Mouse (Mus musculus) midbrain, embryonic 11.5 days (tissue): ENCODE results near the gene Ap3s2. TPM values are rescaled to one million over a fixed set of nuclear protein-coding genes. Genes with fewer than 3 reads are reported as not detected.

Experiments used
- ATAC-seq: fragments of 200-750 bp; cut with Nextera tagmentation; 2 replicates; pipeline ENCODE4 v1.8.0; 2017; ENCODE audit warnings: moderate TSS enrichment, moderate library complexity; ENCODE audit not compliant: low FRiP score
- DNase-seq: peaks from one replicate; pipeline ENCODE4 v3.0.0; 2015; ENCODE audit warnings: low spot score; ENCODE audit errors: missing footprints
- H3K27ac ChIP-seq: fragments of 300-500 bp; sonication (generic); 2 replicates; pipeline ENCODE4 v1.5.1; 2014; ENCODE audit warnings: low read depth, low read length
- H3K27me3 ChIP-seq: fragments of 300-500 bp; sonication (generic); 2 replicates; pipeline ENCODE4 v1.6.1; 2014; ENCODE audit warnings: mild to moderate bottlenecking, low read length, moderate library complexity, mixed read lengths; ENCODE audit not compliant: control insufficient read depth, insufficient read depth
- H3K36me3 ChIP-seq: fragments of 300-500 bp; sonication (generic); 2 replicates; pipeline ENCODE4 v1.6.1; 2014; ENCODE audit warnings: mild to moderate bottlenecking, low read length, moderate library complexity, mixed read lengths; ENCODE audit not compliant: control insufficient read depth, insufficient read depth
- H3K4me1 ChIP-seq: fragments of 300-500 bp; sonication (generic); 2 replicates; pipeline ENCODE4 v1.6.1; 2014; ENCODE audit warnings: low read length; ENCODE audit not compliant: control insufficient read depth, insufficient read depth
- H3K4me2 ChIP-seq: fragments of 300-500 bp; sonication (generic); 2 replicates; pipeline ENCODE4 v1.6.1; 2014; ENCODE audit warnings: mild to moderate bottlenecking, moderate library complexity
- H3K4me3 ChIP-seq: fragments of 300-500 bp; sonication (generic); 2 replicates; pipeline ENCODE4 v1.5.1; 2014; ENCODE audit warnings: low read depth, low read length
- H3K9ac ChIP-seq: fragments of 300-500 bp; sonication (generic); 2 replicates; pipeline ENCODE4 v1.6.1; 2014; ENCODE audit warnings: low read length
- H3K9me3 ChIP-seq: fragments of 300-500 bp; sonication (generic); 2 replicates; pipeline ENCODE4 v1.6.1; 2016; ENCODE audit warnings: low read length; ENCODE audit not compliant: control insufficient read depth
- WGBS: fragments of 180-500 bp; shearing (Covaris S2); extraction: QIAGEN DNeasy Blood & Tissue Kit; methylation state at CpG from one replicate; pipeline ENCODE4 v1.1.7; 2014; 5-methylcytosine and 5-hydroxymethylcytosine counted together
- polyA plus RNA-seq: library from polyadenylated mRNA; unstranded; fragments of >200 nt; fragmentation: Nextera tagmentation; extraction: Ambion mirVana; gene quantifications from 2 replicates; pipeline ENCODE4 v1.2.1, GENCODE M21; 2014

Ap3s2 gene
- polyA plus RNA-seq, 1 experiment from 2014 or later: 60.4 TPM

DNA sequence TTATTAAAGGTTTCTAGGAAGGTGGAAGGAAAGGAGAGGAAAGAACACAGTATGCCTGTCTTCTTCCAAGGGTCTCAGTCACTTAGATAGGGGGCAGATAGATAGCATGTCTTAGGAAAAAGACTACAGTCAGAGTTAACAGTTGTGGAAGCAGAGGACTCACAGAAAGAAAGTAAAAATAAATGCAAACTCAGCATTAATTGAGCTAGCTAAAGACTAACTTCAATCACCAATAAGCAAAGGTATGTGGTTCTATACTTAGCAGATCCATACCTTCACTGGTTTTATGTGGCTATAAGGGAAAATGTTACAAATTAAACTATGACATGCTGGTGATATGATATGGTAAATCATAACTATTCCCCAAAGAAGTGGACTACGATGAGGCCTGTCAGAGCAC lies 25.7 kb downstream of the Ap3s2 start:
- Histone ChIP-seq H3K4me3 (no peak overlapping the region), H3K4me2 (no peak overlapping the region), H3K27me3 (no peaks in the 10 kb centered on the region), H3K4me1 (no peaks in the 10 kb centered on the region), H3K9ac (no peak overlapping the region), H3K36me3 (no peaks in the 10 kb centered on the region), H3K9me3 (no peaks in the 10 kb centered on the region), H3K27ac (no peak overlapping the region)
- no peak for DNase-seq
- no peak for ATAC-seq
- 100% methylated on average over 1 of the region's 1 CpGs for WGBS

DNA sequence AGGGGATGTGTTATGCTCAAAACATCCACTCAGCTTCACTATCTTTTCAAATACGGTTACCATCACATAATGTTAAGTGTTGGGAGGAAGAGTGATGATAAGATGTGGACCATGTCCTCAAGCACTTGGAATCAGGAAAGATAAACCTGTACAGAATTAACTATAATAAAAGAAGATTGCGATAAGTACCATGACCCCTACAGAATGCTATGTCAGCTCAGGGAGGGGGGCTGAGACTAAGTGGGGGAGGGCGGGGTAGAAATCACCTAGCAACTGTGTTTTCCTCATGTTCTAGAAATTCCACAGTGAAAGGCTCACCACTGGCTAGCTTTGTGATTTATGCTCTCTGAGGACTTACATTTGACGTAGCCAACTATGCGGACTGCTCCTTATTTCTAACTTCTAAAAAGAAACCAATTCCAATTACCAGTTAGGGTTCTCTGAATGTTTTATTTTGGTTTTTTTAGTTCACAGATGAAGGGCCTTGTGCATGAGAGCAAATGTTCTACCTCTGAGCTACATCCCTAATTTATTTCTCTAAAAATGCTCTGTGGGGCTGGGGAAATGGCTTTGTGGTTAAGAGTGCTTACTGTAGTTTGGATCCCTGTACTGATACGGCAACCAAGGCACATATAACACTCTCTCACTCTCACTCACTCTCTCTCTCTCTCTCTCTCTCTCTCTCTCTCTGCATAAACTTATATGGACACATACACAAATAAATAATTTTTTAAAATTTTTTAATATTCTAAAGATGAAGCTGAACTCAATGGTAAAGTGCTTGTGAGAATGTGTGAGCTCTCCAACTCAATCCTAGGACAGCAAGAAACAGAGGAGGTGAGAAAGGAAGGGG lies 27.6 kb downstream of the Ap3s2 start:
- Histone ChIP-seq H3K4me2 (no peak overlapping the region), H3K36me3 (no peaks in the 10 kb centered on the region), H3K4me1 (no peaks in the 10 kb centered on the region), H3K4me3 (no peak overlapping the region), H3K9ac (no peak overlapping the region), H3K9me3 (no peaks in the 10 kb centered on the region), H3K27ac (no peak overlapping the region), H3K27me3 (no peaks in the 10 kb centered on the region)
- 92% methylated on average over 6 of the region's 6 CpGs for WGBS
- DNase-seq (no peak), ATAC-seq (no peak)

- H3K4me1 ChIP-seq: no peaks in the 10 kb centered on the region
- H3K27me3 ChIP-seq: no peaks in the 10 kb centered on the region
- no peak overlapping the region for H3K27ac ChIP-seq
- no peaks in the 10 kb centered on the region for H3K9me3 ChIP-seq
- no peak overlapping the region for H3K9ac ChIP-seq
- H3K4me3 ChIP-seq: no peak overlapping the region
- ATAC-seq: no peak
- DNase-seq: no peak
- H3K36me3 ChIP-seq: peaks cover under 1% of the 10 kb centered on the region; the same call in 1 of the 2 replicates
- H3K4me2 ChIP-seq: no peak overlapping the region
- WGBS: 87% methylated on average over 15 of the region's 15 CpGs
These were observed 29.8 kb downstream of the Ap3s2 start for GRCm38 (mm10) chr7:79890436-79891221.

DNA sequence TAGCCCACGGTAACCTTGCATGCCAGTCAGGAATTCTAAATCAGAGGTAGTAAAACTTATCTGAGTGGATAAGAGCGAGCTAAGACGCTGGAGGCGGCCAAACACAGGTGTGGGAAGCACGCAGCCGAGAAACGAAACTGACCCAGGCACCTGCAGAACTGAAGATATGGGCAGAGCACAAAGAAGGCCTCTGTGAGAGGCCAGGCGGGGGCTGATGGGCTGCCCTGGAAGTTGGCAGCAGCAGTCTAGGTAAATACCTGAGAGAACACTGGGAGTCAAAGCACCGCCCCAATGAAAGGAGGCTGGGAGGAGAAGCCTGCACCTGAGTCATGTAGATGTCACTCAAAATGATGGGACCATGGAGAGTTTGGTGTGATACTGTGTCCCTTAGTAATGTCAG lies 31.8 kb downstream of the Ap3s2 start:
- H3K27ac ChIP-seq: no peak overlapping the region
- DNase-seq (no peak), ATAC-seq (no peak)
- no peak overlapping the region for H3K9ac ChIP-seq
- no peaks in the 10 kb centered on the region for H3K9me3 ChIP-seq
- no peak overlapping the region for H3K4me3 ChIP-seq
- H3K4me1 ChIP-seq: no peaks in the 10 kb centered on the region
- peaks cover 2% of the 10 kb centered on the region; the same call in 1 of the 2 replicates for H3K36me3 ChIP-seq
- 92% methylated on average over 9 of the region's 9 CpGs for WGBS
- H3K4me2 ChIP-seq: no peak overlapping the region
- no peaks in the 10 kb centered on the region for H3K27me3 ChIP-seq

DNA sequence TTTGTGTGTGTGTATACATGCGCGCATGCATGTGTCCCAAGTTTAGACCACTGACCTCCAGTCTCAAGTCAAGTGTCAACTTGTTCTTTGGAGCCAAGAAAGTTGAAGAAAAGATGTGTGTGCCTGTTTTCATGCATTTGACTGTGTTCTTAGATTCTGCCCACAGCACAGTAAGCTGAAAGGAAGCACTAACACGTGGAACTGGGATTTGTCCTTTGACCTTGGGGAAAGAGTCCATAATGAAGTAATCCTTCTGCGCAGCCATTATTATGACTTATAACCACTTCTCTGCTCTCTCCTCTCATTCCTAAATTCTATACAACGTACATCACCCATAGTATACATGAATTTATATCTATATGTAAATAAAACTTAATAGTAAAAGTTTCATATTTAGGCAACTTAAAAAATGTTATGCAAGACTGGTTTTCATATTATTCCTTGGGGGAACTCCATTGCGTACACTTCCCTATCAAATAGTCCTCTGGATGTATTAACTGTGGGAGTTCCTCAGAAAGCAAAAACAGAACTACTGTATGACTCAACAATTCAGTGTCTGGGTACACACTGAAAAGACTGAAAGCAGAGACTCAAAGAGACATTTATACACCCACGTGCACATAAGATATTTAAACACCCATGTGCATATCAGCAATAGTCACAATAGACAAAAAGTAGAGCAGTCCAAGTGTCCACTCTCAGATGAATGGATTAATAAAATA lies 36.7 kb downstream of the Ap3s2 start:
- Histone ChIP-seq H3K4me1 (no peaks in the 10 kb centered on the region), H3K36me3 (peaks cover 13% of the 10 kb centered on the region), H3K9me3 (no peaks in the 10 kb centered on the region), H3K4me3 (no peak overlapping the region), H3K27me3 (no peaks in the 10 kb centered on the region), H3K4me2 (no peak overlapping the region), H3K9ac (no peak overlapping the region), H3K27ac (no peak overlapping the region)
- DNase-seq: no peak
- no peak for ATAC-seq
- WGBS: 91% methylated on average over 7 of the region's 7 CpGs

DNA sequence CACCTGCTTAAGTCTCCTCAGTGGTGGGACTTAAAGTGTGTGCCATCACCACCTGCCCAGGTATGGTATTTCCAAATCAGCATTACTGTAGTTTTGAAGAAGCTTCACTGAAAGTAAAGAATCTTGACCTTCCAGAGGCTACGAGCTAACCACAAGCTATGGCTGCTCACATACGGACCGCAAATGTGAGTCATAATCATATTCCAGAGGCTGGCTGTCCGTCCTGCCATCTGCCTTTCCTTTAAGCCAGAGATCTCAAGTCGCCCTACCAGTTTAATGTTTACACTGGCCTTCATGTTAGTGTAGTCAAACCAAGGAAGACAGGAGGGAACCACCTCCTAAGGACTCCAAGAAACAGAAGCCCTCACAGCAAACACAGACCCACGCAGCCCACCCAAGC lies 38.5 kb downstream of the Ap3s2 start:
- Histone ChIP-seq H3K9me3 (no peaks in the 10 kb centered on the region), H3K4me3 (no peak overlapping the region), H3K9ac (no peak overlapping the region), H3K4me2 (no peak overlapping the region), H3K36me3 (peaks cover 13% of the 10 kb centered on the region), H3K4me1 (no peaks in the 10 kb centered on the region), H3K27me3 (no peaks in the 10 kb centered on the region), H3K27ac (no peak overlapping the region)
- WGBS: 92% methylated on average over 6 of the region's 6 CpGs
- DNase-seq: no peak
- no peak for ATAC-seq

DNA sequence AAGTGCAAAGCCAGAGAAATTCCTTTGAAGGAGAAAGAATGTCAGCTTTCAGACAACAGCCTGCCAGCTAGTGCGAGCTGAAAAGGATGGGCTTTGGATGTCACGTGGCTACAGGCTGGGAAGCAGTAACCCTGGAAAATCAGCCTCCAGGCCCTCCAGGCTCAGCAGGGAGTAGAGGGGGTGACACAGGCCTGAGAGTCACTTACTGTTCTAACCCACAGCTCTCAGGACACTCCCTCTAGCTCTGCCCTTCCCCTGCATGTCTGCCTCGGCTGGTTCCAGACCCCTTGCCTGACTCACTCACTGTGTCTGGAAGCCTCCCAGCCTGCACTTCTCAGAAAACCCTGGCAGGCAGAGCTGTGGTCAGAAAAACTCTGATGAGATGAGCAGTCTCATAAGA lies 39.5 kb downstream of the Ap3s2 start:
- no peaks in the 10 kb centered on the region for H3K4me1 ChIP-seq
- H3K9me3 ChIP-seq: no peaks in the 10 kb centered on the region
- no peak overlapping the region for H3K4me2 ChIP-seq
- no peak overlapping the region for H3K9ac ChIP-seq
- no peak overlapping the region for H3K27ac ChIP-seq
- ATAC-seq: no peak
- 51% methylated on average over 3 of the region's 3 CpGs for WGBS
- DNase-seq: no peak
- no peaks in the 10 kb centered on the region for H3K27me3 ChIP-seq
- no peak overlapping the region for H3K4me3 ChIP-seq
- peaks cover 13% of the 10 kb centered on the region for H3K36me3 ChIP-seq

- DNase-seq (no peak), ATAC-seq (no peak)
- H3K36me3 ChIP-seq: peaks cover 11% of the 10 kb centered on the region
- no peak overlapping the region for H3K4me3 ChIP-seq
- H3K9ac ChIP-seq: no peak overlapping the region
- no peaks in the 10 kb centered on the region for H3K4me1 ChIP-seq
- 91% methylated on average over 6 of the region's 6 CpGs for WGBS
- H3K27ac ChIP-seq: no peak overlapping the region
- no peaks in the 10 kb centered on the region for H3K27me3 ChIP-seq
- H3K9me3 ChIP-seq: no peaks in the 10 kb centered on the region
- no peak overlapping the region for H3K4me2 ChIP-seq
These were observed 40.4 kb downstream of the Ap3s2 start for GRCm38 (mm10) chr7:79880033-79880432.
